Mouse (Mus musculus): ENCODE data around the gene Tll1. TPM values are rescaled to one million over a fixed set of nuclear protein-coding genes. Genes with fewer than 3 reads are reported as not detected.

Gene Tll1
- polyA plus RNA-seq (2017; shearing (Covaris generic)) = under 1 TPM in 1 of 2 experiments, not detected in 1; 0.18 TPM

DNA sequence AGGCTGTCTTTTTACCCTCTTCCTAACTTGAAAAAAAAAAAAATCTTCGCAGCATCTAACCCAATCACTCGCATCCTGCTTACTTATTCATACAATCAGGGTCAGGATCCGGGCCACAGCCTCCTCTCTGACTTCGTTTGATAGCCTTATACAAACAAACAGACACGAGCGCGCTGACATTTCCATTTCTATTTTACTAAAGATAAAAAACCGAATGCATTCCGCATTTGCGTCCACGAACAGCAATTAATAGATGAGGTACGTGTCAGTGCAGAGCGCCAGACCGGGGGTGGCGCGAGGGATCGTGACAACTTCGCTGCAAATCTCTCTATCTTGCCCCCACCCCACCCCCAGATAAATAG is at the start of gene Tll1:
Gene Tll1, minus strand, starts transcription at position 248 of the 362 bp plus-strand sequence.

